Mouse (Mus musculus) natural killer cell, adult 2 months (primary cell): ENCODE measurements around the gene Glce.
A peak's percentile ranks its signal among the peaks of the same experiment; 100 is the strongest.

Experiments used
- DNase-seq, 2 experiments: peaks; one replicate each; pipeline ENCODE4 v3.0.0; 2022; ENCODE audit warnings: low spot score in 2 of 2

Glce gene

GRCm38 (mm10) chr9:62122508-62123215 is at the start of gene Glce:
Gene Glce (minus strand): TSS chr9:62122655.
- peak; percentile 99 to 100 for DNase-seq

DNA sequence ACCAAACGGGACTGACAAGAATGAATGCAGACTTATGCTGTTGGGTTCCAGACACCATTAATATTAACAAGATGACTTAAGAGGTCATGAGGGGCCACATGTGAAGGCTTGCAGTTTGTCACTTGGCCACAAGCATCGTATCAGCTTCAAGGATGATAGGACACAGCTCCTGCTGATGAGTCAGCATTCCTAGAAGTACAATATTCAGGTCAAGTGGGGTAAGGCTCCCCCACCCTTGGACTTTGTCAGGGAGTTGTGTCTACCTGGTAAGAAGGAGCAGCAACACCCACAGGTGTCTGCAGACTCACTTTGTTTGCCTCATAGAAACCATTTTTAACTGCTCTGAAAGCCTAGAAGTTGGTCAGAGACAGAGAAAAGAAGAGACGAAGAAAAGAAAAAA is 49.8 kb upstream of the Glce start:
- no peak for DNase-seq

DNA sequence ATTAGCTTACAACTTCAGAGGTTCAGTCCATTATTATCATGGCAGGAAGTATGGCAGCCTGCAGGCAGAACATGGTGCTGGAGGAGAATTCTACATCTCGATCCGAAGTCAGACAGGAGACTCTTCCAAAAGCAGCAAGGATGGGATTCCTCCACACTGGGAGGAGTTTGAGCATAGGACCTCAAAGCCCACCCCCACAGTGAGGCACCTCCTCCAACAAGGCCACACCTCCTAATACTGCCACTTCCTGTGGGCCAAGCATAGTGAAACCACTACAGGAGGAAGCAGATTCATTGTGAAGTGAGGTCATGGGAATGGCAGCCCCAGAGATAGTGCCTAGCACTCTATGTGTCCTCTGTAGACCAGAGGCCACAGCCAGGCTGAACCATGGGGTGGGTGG is 48.5 kb upstream of the Glce start:
- no peak for DNase-seq

DNA sequence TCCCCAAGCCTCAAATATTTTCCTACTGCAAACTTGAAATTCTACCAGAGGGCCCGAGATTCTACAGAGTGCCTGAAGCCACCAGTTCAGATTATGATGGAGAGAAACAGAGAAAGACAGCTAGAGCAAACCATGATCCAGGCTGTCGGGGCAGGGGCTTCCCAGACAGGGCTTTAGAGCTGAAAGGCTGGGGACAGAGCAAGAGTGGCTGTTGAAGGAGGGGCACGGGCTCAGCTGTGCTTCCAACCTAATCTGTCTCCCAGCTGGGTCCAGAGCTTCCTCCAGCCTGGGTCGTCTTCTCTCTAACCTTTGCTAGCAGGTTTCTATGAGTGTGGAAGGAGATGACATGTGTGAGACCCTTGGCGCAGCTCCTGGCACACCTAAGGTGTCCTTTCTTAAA is 44.2 kb upstream of the Glce start:
- DNase-seq: no peak

GRCm38 (mm10) chr9:62166186-62166585 is 43.7 kb upstream of the Glce start:
- DNase-seq: no peak

GRCm38 (mm10) chr9:62162889-62163291 is 40.4 kb upstream of the Glce start:
- DNase-seq: no peak

DNA sequence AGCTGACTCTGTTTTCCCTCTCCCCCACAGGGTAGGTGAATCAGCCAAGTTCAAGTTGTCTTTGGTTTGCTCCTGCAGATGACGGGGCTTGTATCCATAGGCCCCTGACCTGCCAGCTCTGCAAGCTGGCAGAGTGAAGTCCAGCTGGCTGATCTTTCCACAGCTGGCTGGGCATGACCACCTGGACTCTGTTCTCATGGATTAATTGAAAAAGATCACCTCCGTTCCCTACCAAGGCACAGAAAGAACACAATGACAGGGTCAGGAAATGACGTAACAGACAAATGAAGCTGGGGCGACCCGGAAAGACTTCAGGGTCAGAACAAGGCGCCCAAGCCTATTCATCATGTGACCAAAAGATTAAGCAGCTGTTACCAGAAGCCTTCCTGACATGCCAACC is 38.3 kb upstream of the Glce start:
- no peak for DNase-seq

GRCm38 (mm10) chr9:62158746-62159145 is 36.3 kb upstream of the Glce start:
- no peak for DNase-seq

GRCm38 (mm10) chr9:62155821-62156220 is 33.4 kb upstream of the Glce start:
- DNase-seq: no peak

DNA sequence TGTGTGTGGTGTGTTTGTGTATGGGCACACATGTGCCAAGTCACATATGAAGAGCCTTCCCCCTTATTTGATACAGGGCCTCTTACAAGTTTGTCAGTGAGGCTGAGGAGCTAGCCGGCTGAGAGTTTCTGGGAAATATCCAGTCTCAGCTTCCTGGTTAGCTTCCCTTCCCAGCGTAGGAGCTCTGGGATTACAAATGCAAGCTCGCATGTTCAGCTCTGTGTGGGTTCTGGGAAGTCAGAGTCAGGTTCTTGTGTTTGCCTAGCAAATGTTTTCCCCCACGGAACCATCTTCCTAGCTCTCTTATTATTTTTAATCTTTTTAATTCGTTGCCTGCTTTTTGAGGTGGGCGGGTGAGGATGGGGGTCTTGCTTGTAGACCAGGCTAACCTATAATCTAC is 32.9 kb upstream of the Glce start:
- no peak for DNase-seq

- DNase-seq: no peak
Measured at GRCm38 (mm10) chr9:62154956-62155355, 32.5 kb upstream of the Glce start.

DNA sequence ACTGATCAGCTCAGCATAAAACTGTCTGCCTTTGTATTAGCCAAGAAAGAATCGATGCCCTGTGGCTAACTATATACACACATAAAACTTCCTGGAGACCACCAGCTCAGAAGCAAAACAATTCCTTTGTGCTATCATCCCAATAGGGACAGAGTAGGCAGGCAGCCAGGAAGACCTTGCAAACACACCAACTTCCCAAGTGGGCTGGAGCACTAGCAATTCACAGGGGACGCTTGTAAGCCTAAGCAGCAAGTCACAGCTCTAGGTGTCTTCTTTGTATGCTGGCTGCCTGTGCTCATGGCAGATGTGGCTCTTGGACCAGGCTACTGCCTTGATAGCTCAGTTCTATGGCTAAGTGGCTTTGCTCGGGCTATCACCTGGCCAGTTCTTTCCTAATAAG is 32.1 kb upstream of the Glce start:
- DNase-seq: no peak

- DNase-seq: no peak
Measured at GRCm38 (mm10) chr9:62153263-62153662, 30.8 kb upstream of the Glce start.

DNA sequence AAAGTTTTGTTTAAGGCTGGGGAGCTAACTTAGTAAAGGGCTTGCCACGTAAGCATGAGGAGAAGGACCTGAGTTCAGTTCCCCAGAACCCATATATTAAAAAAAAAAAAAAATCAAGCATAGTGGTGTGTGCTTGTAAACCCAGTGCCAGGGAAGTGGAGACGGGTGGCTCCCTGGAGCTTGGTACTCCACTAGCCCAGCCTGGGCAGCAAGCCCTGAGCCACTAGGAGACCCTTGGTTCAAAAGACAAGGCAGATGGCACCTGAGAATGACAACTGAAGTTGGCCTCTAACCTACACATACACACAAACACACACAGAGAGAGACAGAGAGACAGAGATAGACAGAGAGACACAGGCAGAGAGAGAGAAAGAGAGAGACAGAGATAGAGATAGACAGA is 30.1 kb upstream of the Glce start:
- DNase-seq: no peak

DNA sequence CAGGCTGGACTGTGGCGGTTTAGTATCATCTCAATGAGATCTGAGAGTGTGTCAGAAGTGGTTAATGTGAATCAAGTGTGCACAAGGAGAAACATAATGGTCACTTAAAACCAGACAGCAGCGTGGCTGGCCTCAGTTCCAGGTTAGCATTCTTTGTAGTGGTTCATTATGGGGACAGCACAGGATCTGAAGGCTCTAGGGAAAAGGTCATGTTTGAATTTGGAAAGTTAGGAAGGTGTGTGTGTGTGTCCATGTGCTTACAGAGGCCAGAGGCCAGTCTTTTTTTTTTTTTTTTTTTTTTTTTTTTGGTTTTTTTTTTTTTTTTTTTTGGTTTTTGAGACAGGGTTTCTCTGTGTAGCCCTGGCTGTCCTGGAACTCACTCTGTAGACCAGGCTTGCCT is 22.7 kb upstream of the Glce start:
- no peak for DNase-seq

DNA sequence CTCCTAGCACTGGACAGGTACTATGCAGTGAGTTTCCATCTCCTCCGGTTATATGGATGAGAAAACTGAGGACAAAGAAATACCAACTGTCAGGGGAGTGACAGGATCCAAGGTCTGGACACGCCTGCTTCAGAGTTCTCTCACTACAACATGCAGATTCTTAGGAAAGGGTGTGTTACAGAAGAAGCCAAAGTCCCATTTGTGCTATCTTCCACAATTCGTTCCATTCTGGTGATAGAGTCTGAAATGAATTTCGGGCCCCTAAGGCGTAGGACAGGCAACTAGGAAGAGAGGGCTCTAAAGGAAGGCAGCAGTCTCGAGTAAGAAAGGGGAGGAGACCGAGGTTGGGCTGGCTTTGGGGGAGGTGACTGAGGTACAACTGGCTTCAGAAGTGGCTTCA is 21.0 kb upstream of the Glce start:
- no peak for DNase-seq

DNA sequence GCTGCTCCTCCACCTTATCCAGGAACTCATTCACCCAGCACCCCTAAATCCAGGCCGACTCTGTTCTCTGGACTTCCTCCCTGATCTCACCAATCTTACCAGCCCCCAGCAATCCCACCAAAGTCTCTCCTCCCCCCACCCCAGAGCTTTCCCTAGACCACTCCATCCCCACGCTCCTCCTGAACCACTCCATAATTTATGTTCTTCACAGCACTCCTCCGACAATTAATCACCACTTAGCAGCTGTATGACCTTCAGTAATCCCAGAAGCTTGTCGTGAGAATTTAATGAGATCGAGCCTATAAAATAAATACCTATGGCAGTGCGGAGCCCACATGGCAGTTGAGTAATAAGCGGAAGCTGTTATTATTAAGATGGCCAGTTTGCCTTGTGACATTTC is 16.6 kb upstream of the Glce start:
- DNase-seq: no peak

DNA sequence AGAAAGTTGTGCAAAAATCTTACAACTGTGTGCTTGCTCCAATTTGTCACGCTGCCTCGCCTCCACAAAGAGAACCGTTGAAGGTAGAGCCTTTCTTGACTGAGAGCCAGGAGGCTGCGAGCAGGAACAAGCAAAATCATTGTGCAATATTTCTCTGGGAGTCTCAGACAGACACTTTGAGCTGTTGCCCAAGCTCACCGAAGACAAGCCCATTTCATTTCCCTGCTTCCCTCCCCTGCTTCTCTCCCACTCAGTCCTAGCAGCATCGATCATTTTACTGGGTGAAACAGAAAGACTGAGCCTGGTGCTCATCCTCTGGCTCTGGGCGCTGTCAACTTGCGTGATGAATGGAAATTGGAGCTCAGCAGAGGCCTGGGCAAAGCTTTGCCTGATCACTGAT is 14.8 kb upstream of the Glce start:
- no peak for DNase-seq

DNA sequence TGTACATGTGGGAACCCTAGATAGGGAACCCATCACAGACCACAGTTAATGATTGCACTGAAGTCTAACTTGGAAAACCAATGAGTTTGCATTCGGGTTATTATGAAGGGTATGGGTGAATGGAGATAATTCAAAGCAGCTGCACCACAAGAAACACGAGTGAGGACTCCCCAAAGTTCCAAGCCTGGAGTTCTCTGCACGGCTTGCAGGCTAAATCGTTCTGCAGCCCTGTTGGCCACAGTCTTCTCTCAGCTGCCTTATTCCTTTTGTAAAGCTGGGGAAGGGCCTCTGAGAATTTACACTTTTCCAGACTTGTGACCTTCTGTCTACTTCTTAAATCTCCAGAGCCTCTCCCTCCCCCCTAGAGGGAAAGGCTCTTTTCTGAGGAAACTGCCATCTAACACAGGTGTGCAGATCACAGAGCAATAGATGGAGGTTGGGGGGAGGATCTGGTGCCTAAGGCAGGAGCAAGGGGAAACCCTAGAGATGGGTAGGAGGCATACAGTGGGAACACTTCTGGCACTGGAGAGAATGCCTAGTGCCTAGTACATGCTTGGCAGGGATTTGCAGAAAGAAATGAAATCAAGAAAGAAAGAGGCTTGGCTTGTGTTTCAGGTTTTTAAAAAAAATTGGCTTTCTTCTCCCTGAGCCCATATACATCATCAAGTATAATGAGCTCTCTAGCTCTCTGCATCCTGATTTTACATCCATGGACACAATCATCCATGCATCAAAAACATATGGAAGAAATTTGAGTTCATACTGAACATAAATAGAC is 9.7 kb upstream of the Glce start:
- DNase-seq: no peak

GRCm38 (mm10) chr9:62130746-62131145 is 8.3 kb upstream of the Glce start:
- no peak for DNase-seq

- DNase-seq: no peak
Measured at GRCm38 (mm10) chr9:62128056-62128455, 5.6 kb upstream of the Glce start.

DNA sequence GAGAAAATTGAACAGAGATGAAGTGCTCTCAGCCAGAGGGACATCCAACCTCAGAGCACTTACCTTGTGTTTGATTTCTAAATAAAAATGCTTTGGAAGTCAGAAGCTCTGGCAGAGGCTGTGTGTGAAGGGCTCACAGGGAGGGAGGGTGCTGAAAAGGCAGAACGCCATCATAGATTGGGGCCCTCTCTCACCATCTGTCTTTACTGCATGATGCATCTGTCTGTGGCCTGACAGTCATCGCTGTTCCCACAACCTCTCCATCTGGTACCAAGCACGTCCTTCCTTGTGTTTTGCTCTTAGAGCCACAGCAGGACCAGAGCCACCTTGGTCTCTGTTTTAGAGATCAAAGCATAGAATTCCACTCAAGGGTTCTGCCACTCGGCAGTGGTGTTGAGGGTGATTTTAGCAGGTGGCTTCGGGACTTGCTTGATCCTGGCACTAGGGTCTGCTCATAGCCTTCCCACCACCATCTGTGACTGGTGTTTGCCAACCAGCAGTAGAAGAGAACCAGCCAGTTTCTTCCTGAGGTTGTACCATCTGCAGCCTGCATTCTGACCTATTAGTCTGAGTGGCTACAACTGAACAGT is 3.6 kb upstream of the Glce start:
- DNase-seq: no peak

GRCm38 (mm10) chr9:62124266-62124665 is 1.8 kb upstream of the Glce start:
- DNase-seq: no peak
